Mouse (Mus musculus) NIH3T3 (cell line): ENCODE results near the gene Cntnap5b.
"Not testable (repeated sequence)": the region's sequence is repeated elsewhere in the genome, so short reads cannot be mapped to it uniquely, and the experiment has no call there.

Experiments used
- DNase-seq: peaks from one replicate; pipeline ENCODE4 v3.0.0-alpha.2; 2012; ENCODE audit warnings: low read depth

Gene Cntnap5b

GRCm38 (mm10) chr1:99772614-99773013 is at the start of gene Cntnap5b:
TSS of gene Cntnap5b (plus strand) at chr1:99772765.
- no peak for DNase-seq

- DNase-seq: no peak
These were observed 12.6 kb upstream of the Cntnap5b start for GRCm38 (mm10) chr1:99759996-99760395.

GRCm38 (mm10) chr1:99772183-99772582 is 382 bp upstream of the Cntnap5b start:
- DNase-seq: peak; percentile 13

GRCm38 (mm10) chr1:99774144-99774543 is 1.6 kb downstream of the Cntnap5b start:
- DNase-seq: peak; percentile 3

GRCm38 (mm10) chr1:99813334-99814110 is 41.0 kb downstream of the Cntnap5b start:
- no peak for DNase-seq

GRCm38 (mm10) chr1:99872344-99872743 is 99.8 kb downstream of the Cntnap5b start:
- DNase-seq: no peak

GRCm38 (mm10) chr1:99907774-99908173 is 135.2 kb downstream of the Cntnap5b start:
- DNase-seq: no peak

GRCm38 (mm10) chr1:99943515-99943914 is 170.9 kb downstream of the Cntnap5b start:
- DNase-seq: no peak

GRCm38 (mm10) chr1:99959428-99959987 is 186.9 kb downstream of the Cntnap5b start:
- DNase-seq: no peak

GRCm38 (mm10) chr1:99967300-99968089 is 194.9 kb downstream of the Cntnap5b start:
- DNase-seq: no peak

- DNase-seq: no peak
These were observed 197.9 kb downstream of the Cntnap5b start for GRCm38 (mm10) chr1:99970184-99971086.

GRCm38 (mm10) chr1:100001226-100001625 is 228.7 kb downstream of the Cntnap5b start:
- DNase-seq: not testable (repeated sequence)

- DNase-seq: no peak
These were observed 233.6 kb downstream of the Cntnap5b start for GRCm38 (mm10) chr1:100006021-100006745.

GRCm38 (mm10) chr1:100041808-100042207 is 269.2 kb downstream of the Cntnap5b start:
- no peak for DNase-seq

GRCm38 (mm10) chr1:100079812-100080211 is 307.2 kb downstream of the Cntnap5b start:
- no peak for DNase-seq

- no peak for DNase-seq
These were observed 328.0 kb downstream of the Cntnap5b start for GRCm38 (mm10) chr1:100100516-100100915.

GRCm38 (mm10) chr1:100101017-100101416 is 328.5 kb downstream of the Cntnap5b start:
- DNase-seq: no peak

GRCm38 (mm10) chr1:100104343-100104742 is 331.8 kb downstream of the Cntnap5b start:
- no peak for DNase-seq

- DNase-seq: no peak
These were observed 349.9 kb downstream of the Cntnap5b start for GRCm38 (mm10) chr1:100122410-100122935.

GRCm38 (mm10) chr1:100163588-100164357 is 391.2 kb downstream of the Cntnap5b start:
- no peak for DNase-seq
